Mouse (Mus musculus) R1 (cell line): ENCODE measurements around the gene Arl3.

Source experiments
- DNase-seq: peaks from one replicate; pipeline ENCODE4 v3.0.0-alpha.2; 2018; ENCODE audit warnings: low read depth, low spot score

Gene Arl3

GRCm38 (mm10) chr19:46533525-46533924 is 39.5 kb downstream of the Arl3 start:
- no peak for DNase-seq

DNA sequence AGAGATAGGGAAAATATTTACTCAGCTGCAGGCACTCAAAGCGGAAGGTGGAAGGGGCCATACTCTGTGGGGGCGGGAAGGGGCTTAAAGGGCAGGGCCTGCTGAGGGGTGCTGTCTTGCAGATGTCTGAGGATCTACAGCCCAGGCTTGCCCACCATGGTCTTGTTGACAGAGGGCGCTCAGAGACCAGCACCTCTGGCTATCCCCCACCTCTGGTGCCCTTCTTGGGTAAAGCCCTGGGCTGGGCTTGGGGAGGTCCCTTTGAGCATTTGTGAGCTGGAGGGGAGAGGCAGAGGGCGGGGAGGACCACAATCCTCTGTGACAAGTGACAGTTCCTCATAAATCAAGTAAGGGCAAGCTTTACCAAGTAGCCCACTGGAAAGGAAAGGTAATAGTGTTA is 39.9 kb downstream of the Arl3 start:
- no peak for DNase-seq

DNA sequence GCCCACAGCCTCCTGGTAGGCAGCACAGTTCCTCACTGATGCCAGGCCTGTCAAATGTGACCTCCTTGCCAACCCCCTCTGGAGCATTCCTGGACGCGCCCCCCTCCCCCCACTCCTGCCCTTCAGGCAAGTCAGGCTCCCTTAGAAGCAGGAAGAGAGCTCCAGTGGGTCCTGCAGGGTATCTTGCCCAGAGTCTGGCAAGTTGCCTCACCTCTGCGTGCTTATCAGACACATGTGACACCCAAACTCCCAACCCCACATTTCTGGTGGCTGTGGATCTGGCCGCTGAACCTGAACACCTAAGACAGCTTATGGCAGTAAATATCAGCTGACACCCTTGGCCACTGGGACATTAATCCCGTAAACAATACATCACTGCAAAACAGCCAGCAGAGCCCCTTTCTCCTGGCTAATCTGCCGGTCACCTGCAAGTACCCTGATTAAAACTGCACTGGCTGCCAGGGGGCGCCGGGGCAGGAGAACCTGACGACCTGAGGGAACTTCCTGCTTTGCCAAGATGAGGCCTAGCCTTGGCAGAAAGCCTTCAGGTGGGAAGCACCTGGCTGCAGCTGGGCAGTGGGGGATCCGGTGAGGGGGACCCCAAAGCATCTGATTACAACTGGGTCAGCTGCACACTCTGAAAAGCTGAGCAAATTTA is 40.8 kb downstream of the Arl3 start:
- DNase-seq, result no peak

DNA sequence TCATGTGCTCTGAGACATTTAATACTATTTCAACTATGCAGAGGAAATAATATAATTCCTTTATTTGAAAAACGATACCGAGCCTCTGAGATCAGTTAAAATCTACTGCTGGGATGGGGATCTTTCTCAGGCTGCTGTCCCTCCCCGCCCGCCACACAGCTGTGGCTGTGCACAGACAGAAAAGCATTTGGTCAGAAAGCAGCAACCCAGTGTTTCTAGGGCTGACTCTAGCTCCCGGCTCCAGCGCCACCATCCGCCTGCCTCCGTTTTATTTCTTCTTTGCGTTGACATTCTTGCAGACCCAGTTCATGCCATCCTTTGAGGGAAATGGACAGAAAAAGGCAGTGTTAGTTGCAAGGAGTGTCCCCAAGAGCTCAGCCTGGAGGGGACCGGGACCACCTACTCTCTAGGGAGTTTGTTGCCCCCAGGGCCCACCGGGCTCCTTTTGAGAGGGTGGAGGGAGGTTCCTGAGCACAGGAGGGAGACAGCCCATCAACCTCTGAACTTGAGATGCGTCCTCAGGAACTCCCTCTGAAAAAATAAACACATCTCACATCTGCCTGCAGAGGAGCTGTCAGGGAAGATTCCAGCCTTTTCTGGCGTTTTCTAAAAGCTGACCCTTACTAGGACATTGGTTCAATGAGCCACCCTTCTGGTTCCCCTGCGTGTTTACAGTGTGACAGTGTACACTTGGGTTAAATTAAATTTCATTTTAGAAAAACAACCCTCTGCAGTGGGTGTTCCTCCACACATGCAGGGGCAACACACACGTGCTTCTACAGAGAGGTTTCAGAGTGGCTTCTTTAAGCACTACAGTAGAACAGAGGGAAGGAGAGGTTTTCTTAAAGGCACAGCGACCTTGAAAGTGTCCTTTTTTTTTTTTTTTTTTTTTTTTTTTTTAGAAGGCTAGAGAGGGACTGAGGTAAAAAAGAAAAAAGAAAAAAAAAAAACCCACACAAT is 41.6 kb downstream of the Arl3 start:
- DNase-seq, result no peak

DNA sequence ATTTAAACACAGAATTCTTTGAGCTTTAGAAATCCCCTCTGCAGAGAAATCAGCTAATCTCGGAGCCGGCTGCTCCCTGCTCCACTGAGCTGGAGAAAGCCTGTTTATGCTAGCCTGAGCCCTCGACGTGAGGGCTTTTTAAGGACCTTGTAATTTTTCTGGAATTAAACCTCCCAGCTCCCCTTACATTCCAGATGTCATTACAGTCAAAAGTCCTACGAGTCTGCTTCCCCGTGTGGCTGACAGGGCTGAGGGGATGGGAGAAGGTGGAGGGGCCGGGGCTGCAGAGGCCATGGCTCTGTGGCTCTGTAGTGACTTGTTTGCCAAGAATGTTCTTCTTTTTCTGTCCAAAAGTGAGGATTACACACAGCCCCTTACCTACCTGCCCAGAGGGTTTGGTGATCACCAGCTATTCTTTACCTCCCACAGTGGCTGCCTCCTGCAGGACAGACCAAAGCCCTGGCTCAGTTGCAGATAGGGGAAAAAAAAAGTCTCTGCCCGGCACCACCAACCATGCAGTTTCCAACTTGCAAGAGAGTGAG is 42.5 kb downstream of the Arl3 start:
- DNase-seq, result no peak

DNA sequence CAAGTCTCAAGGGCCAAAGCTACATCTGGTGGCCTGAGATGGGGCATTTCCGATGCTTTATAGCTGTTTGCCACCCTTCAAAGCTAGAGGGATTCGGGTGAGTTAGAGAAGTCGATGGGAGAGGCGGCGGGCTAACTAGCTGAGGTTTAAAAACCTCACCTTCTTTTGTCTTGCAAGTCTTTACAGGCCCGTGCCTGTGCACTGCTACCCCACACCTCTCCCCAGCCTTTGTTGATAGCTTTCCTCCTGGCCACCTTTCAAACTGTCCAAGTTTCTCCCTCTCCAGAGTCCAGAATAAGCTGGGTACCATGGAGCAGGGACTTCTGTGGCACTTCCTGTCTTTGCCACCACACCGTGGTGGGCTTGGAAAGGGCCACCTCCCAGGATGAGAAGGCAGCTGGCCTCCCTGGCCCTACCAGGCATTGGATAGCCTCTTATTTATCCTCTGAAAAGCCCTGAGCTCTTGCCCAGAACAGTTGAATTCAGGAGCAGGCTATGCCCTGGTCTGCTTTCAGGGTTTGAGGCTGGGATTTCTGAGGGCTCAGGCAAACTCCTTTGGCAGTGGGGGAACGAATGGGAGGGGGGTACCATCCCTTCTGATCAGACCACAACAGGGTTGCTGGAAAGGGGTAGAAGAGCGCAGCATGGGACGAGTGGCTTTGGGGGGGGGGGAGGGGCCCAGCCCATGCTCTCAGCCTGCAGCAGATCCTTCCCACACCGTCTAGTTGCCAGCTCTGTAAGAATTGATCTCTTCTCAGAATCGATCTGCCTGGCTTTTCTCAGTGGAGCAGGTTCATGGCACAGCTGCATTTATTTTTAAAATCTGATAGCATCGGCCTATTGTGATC is 43.2 kb downstream of the Arl3 start:
- DNase-seq, result peak; percentile 57

DNA sequence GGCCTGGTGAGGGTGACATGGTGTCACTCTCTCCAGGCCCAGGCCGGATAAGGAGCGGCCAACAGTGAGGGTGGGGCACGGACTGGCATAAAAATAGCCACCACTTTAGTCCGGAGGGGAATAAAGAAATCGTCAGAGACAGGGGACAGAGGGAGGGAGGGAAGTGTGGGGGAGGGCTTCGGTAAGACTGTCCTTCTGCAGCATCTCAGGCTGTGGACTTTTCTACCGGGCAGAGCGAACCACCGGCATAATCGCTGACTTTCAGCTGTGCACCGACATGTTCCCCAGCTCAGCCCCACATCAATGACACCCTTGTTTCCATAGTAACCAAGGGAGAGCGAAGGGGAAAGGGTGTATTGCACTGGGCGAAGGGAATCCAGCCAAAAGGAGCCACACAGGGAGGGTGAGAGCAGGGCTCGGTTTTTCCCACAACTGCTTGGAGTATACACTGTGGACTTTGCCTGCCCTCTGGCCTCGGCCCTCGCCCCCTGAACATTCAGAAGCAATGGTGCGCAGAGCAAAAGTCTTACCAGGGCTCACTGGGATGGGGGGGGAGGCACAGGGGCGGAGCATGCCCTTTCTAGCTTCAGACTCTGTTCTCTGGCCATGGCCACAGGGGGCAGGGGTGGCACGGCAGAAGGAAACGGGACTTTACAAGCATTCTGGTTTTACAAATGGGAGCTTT is 44.3 kb downstream of the Arl3 start:
- DNase-seq, result peak; percentile 79

DNA sequence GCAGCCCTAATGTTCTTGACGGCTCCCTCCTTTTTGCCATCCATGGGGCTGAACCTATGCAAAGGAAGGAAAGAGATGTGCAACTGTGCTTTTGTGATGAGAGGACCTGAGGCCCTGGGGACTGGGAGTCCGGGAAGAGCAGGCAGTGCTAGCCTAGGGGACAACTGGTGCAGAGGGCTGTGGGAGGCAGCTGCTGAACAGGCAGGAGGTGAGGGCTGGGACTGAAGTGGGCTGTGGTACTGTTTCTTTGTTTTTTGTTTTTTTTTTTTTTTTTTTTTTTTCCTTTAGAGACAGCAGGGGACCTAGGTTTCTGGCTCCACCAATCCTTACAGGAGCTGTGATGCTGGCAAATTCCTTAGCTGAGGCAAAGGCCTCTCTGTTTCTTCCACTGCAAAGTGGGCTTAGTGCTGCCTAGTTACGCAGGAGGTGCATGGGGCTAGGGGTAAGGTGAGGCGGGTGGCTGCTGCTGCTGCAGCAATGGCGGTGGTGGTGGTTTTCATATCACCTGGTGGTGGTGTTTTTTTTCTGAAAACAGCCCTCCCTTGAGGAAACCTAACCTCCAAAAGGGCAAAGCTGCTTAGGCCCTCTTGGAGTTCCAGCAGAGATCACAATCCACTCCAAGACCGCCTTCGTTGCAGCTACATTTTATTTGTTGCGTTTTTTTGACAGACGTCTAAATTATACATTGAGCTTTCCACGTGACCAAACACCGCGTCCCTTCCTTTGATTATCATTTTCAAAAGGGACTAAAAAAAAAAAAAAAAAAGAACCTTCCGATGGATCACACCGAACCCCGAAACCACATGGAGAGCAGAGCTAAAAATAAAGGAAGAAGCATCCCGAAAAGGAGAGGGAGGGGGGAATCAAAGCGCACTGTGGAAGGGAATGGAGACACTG is 45.1 kb downstream of the Arl3 start:
- DNase-seq, result peak; percentile 69

DNA sequence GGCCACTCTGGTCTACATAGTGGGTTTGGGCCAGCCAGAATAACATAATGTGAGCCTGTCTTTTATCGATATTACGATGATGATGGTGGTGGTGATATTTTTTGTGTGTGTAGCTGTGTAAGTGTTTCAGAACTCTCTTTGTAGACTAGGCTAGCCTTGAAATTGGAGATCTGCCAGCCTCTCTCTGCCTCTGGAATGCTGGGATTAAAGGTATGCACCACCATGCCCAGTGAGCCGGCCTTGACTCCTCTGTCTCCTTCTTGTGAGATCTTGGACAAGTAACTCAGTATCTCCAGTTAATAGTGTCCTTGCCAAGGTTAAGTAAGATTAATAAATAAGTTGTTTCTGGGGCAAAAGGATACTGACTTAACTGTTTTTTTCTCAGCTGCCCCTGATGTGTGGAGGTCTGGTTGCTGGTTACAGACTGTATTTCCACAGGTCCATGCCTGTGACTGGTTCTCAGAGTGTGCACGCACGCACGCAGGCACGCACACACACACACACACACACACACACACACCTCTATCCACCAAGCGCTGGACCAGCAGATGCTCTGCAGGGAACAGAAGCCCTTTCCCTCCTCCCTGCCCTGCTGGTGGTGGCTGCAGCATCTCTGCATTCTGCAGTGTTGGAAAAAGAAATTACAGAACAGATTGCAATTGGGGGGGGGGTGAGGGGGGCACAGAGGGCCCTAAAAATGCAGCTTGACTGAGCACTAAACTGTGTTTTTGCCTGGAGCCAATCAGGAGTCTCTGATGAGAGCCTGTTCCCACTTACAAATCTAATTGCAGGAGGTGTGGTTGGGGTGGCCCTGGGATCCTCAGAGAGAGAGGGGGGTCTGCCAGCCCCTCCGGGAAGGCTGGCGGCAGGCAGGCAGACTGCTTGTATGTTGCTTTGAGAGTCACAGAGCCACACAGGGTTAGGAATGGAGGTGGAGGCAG is 47.0 kb downstream of the Arl3 start:
- no peak for DNase-seq

DNA sequence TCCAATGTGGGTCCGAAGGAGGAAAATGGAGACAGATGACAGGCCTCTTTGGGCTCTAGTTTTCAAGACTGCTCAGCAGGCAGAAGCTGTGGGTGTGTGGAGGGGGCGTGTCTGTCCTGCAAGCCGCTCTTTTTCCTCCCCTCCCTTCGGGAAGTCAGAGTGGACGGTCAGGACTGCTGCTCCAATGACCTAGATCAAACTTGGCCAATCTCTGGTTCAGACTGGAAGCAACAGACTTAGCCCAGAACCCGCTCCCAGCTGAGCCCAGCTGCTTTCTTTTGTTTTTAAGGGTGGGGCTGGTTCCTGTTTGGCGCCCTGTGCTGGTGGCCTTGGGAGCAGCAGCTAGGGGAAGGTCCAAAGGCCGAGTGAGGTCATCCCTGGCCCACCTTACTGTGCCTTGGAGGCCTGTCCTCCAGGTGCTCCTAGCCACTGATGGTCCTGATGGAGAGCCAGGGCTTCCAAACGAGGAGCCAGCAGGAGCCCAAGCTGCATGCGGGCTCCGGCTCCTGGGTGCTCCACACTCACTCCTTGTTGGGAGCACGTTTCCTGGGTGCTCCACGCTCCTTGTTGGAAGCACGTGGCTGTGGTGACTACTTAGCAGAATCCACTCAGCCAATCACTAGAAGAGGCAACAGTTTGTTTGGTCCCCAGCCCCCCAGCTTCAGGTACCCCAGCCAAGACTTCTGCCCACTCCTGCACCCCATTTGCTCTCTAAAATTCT is 48.2 kb downstream of the Arl3 start:
- peak; percentile 90 for DNase-seq

DNA sequence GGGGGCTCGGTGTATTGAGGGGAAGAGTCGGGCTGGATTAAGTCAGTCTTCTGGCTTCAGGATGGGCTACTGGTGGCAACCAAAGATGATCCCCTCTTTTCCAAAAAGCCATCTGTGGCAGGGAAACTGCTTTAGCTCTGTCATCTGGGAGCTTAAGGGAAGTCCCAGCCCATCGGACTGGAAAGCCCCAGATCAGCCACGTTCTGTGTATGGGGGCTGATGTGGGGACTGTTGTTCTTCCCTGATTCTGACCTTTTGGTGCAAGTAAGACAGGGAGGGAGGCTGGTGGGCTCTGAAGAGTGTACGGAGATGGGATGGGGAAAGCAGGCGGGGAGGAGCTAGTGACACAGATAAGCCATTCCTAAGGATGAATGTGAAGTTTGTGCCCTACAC is 48.9 kb downstream of the Arl3 start:
- peak; percentile 45 for DNase-seq

DNA sequence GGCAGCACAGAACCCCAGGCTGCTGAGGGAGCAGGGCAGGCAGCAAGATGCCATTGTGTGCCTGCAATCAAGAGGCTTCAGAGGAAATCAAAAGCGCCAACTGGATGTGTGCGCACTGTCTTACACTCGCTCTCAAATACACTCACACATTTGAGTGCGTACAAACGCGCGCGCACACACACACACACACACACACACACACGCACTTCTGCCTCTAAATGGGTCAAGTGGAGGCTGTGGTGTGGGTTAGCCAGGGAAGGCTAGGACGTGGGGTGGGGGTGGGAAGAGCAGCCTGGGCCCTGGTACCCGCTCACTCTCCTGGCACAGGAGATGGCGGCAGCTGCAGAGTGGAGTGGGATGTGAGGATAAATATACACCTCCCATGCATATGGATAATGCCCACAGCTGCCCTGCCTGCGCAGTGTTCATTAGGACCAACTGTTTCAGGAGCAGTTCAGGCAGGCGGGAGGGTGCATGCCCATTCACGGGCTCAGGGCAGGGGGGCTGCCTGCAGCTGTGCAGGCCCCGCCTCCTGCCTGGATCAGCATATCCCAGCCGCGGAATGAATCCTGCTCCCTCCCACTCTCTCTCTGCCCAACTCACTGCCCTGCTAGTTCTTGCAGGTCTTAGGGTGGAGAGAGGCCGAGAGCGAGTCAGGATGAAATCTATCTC is 49.4 kb downstream of the Arl3 start:
- peak; percentile 81 for DNase-seq

GRCm38 (mm10) chr19:46523131-46523479 is 49.9 kb downstream of the Arl3 start:
- DNase-seq, result peak; percentile 64

DNA sequence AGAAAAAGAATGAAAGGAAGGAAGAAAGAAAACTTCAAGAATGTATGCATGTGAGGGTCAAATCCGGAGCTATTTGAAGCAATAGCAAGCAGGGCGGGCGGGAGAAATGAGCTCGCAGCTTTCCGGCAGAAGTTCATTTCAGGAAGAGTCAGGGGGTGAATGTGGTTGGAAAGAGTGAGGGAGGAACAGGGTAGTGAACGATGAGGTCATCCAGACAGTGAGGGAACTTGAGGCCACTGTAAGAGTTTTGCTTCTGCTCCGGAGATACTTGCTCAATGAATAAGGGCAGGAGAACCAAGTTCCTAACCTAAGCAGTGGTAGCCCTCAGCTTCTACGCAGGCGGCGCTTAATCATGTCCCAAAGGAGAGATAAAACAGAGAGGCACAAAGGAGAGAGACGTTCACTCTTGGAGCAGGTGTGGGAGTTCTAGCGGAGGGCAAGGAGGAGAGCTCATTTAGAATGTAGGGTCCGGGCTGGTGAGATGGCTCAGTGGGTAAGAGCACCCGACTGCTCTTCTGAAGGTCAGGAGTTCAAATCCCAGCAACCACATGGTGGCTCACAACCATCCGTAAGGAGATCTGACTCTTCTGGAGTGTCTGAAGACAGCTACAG is 50.5 kb downstream of the Arl3 start:
- peak; percentile 27 for DNase-seq

GRCm38 (mm10) chr19:46521698-46522097 is 51.3 kb downstream of the Arl3 start:
- no peak for DNase-seq

GRCm38 (mm10) chr19:46518828-46519621 is 54.0 kb downstream of the Arl3 start:
- no peak for DNase-seq

GRCm38 (mm10) chr19:46518352-46518787 is 54.6 kb downstream of the Arl3 start:
- peak; percentile 83 for DNase-seq
